ENCODE assay signal across 12 mouse cellular contexts in genomic region chr3:8163030-8163429, GRCm38 (mm10).
"Had no signal": no experiment of that assay in that cellular context is flagged by ENCODE, and none has a peak within 500 bp of the region (broad histone marks: within the 10 kb centered on the region; RNA-seq: fewer than 3 reads in every experiment).

No protein-coding gene starts in this region.

- DNase-seq: layer of hippocampus, adult 9-11 months; layer of hippocampus, postnatal 36 days; lung, adult 2 months; lung, postnatal 36 days; right cerebral cortex, postnatal 25 days; thymus, adult 18-20 months; thymus, postnatal 14 days had no signal

- ATAC-seq: lung, postnatal 0 days had no signal

- H3K4me2 ChIP-seq: limb, embryonic 13.5 days; liver, embryonic 11.5 days; liver, embryonic 15.5 days had no signal

- H3K4me3 ChIP-seq: limb, embryonic 13.5 days; liver, embryonic 15.5 days had no signal

- H3K9ac ChIP-seq: limb, embryonic 13.5 days; liver, embryonic 15.5 days had no signal

- H3K27ac ChIP-seq: kidney, postnatal 0 days; limb, embryonic 13.5 days; liver, embryonic 15.5 days had no signal

- H3K36me3 ChIP-seq: limb, embryonic 13.5 days; liver, embryonic 15.5 days had no signal

- H3K9me3 ChIP-seq: limb, embryonic 13.5 days; liver, embryonic 15.5 days had no signal

- H3K4me1 ChIP-seq: liver, embryonic 15.5 days had no signal

- H3K27me3 ChIP-seq: limb, embryonic 13.5 days; liver, embryonic 15.5 days had no signal
